In genomic region chr4:155222552-155222840, GRCm38 (mm10) we compare ENCODE assay signal across 8 mouse cellular contexts. TPM values are rescaled to one million over a fixed set of nuclear protein-coding genes. Genes with fewer than 3 reads are reported as not detected.
A peak's percentile ranks its signal among the peaks of the same experiment; 100 is the strongest.
DNase-seq lines count a peak whose midpoint lies in the region; ATAC-seq lines count a peak whose summit lies in the region.

TSS of gene Ski (minus strand) at chr4:155222592.

- intact Hi-C loops in heart, postnatal 25 days (cut with DNase I), result loop anchor here (5.0 kb wide), 1 partner anchor 95 kb away; no protein-coding TSS in a partner anchor

- H3K36me3 ChIP-seq in lung, embryonic 15.5 days, result no peaks in the 10 kb centered on the region
- H3K36me3 ChIP-seq in embryonic facial prominence, embryonic 14.5 days (ENCODE audit: control insufficient read depth, insufficient read depth, low read length), result peaks cover 4% of the 10 kb centered on the region; the same call in 1 of the 2 replicates
- peaks cover 7% of the 10 kb centered on the region for H3K36me3 ChIP-seq in limb, embryonic 13.5 days
- H3K36me3 ChIP-seq in stomach, embryonic 15.5 days, result no peaks in the 10 kb centered on the region

- H3K4me2 ChIP-seq in lung, embryonic 15.5 days, result peak within 1 kb of the TSS; percentile 90
- peak within 1 kb of the TSS; percentile 93 for H3K4me2 ChIP-seq in embryonic facial prominence, embryonic 14.5 days (ENCODE audit: low read depth, low read length)
- peak within 1 kb of the TSS; percentile 96 for H3K4me2 ChIP-seq in limb, embryonic 13.5 days (replicated peaks)
- peak within 1 kb of the TSS; percentile 88 for H3K4me2 ChIP-seq in stomach, embryonic 15.5 days

- WGBS in lung, embryonic 15.5 days, result 0% methylated on average over 1 of the region's 63 CpGs
- no CpG with 5 or more reads among the region's 63 CpGs for whole genome bisulfite sequencing in embryonic facial prominence, embryonic 14.5 days
- 0% methylated on average over 1 of the region's 63 CpGs for WGBS in limb, embryonic 13.5 days
- WGBS in stomach, embryonic 15.5 days, result 0% methylated on average over 7 of the region's 63 CpGs

- no peaks in the 10 kb centered on the region for H3K27me3 ChIP-seq in lung, embryonic 15.5 days
- no peaks in the 10 kb centered on the region for H3K27me3 ChIP-seq in embryonic facial prominence, embryonic 14.5 days (replicated peaks; ENCODE audit: control insufficient read depth, insufficient read depth, low read length)
- H3K27me3 ChIP-seq in limb, embryonic 13.5 days, result no peaks in the 10 kb centered on the region
- H3K27me3 ChIP-seq in stomach, embryonic 15.5 days (replicated peaks), result no peaks in the 10 kb centered on the region

- peak within 1 kb of the TSS; percentile 91 for H3K4me3 ChIP-seq in lung, embryonic 15.5 days
- peak within 1 kb of the TSS; percentile 87 for H3K4me3 ChIP-seq in embryonic facial prominence, embryonic 14.5 days (ENCODE audit: low read depth, low read length)
- peak within 1 kb of the TSS; percentile 98 for H3K4me3 ChIP-seq in limb, embryonic 13.5 days
- peak within 1 kb of the TSS; percentile 79 for H3K4me3 ChIP-seq in stomach, embryonic 15.5 days (replicated peaks)

- H3K4me1 ChIP-seq in lung, embryonic 15.5 days, result peaks cover 39% of the 10 kb centered on the region
- H3K4me1 ChIP-seq in embryonic facial prominence, embryonic 14.5 days (ENCODE audit: control insufficient read depth, insufficient read depth, low read length), result peaks cover 34% of the 10 kb centered on the region
- H3K4me1 ChIP-seq in limb, embryonic 13.5 days, result peaks cover 41% of the 10 kb centered on the region
- H3K4me1 ChIP-seq in stomach, embryonic 15.5 days, result peaks cover 30% of the 10 kb centered on the region

- DNase-seq in lung, adult 18-20 months, result no peak
- DNase-seq in embryonic facial prominence, embryonic 14.5 days (ENCODE audit: low spot score), result no peak
- no peak for DNase-seq in heart, postnatal 25 days (ENCODE audit: low spot score)
- no peak for DNase-seq in ovary, postnatal 14 days (ENCODE audit: low spot score)

- H3K9me3 ChIP-seq in lung, embryonic 15.5 days, result no peaks in the 10 kb centered on the region
- H3K9me3 ChIP-seq in embryonic facial prominence, embryonic 14.5 days (ENCODE audit: control insufficient read depth, low read length), result no peaks in the 10 kb centered on the region
- no peaks in the 10 kb centered on the region for H3K9me3 ChIP-seq in limb, embryonic 13.5 days
- H3K9me3 ChIP-seq in stomach, embryonic 15.5 days, result no peaks in the 10 kb centered on the region

- H3K9ac ChIP-seq in lung, embryonic 15.5 days, result peak within 1 kb of the TSS; percentile 94
- peak within 1 kb of the TSS; percentile 94 for H3K9ac ChIP-seq in embryonic facial prominence, embryonic 14.5 days (ENCODE audit: low read depth, low read length)
- peak within 1 kb of the TSS; percentile 100 for H3K9ac ChIP-seq in limb, embryonic 13.5 days
- H3K9ac ChIP-seq in stomach, embryonic 15.5 days, result peak within 1 kb of the TSS; percentile 90

- ATAC-seq in lung, embryonic 15.5 days (ENCODE audit: borderline replicate concordance, extremely low read depth, low FRiP score, low TSS enrichment), result no peak
- no peak for ATAC-seq in embryonic facial prominence, embryonic 14.5 days (ENCODE audit: low read depth)
- no peak for ATAC-seq in limb, embryonic 13.5 days (ENCODE audit: low FRiP score, low read depth)
- ATAC-seq in stomach, embryonic 15.5 days (ENCODE audit: insufficient read depth, low FRiP score, low read depth), result no peak
- no peak for ATAC-seq in cerebellum, adult (ENCODE audit: insufficient number of reproducible peaks, low FRiP score, low TSS enrichment)

- peak within 1 kb of the TSS; percentile 92 for H3K27ac ChIP-seq in lung, embryonic 15.5 days
- H3K27ac ChIP-seq in embryonic facial prominence, embryonic 14.5 days (replicated peaks; ENCODE audit: low read depth, low read length), result peak within 1 kb of the TSS; percentile 95
- peak within 1 kb of the TSS; percentile 97 for H3K27ac ChIP-seq in limb, embryonic 13.5 days
- H3K27ac ChIP-seq in stomach, embryonic 15.5 days, result peak within 1 kb of the TSS; percentile 95

RNA-seq across cellular contexts. Expression of gene Ski, which starts in this region (rescaled TPM):
- 16.1 and 16.9 TPM in 2 replicates for polyA plus RNA-seq in lung, embryonic 15.5 days (2015; fragmentation: Nextera tagmentation; extraction: Ambion mirVana)
- polyA plus RNA-seq in embryonic facial prominence, embryonic 14.5 days (2014; fragmentation: Nextera tagmentation; extraction: Ambion mirVana), result 34.1 and 34.9 TPM in 2 replicates
- total RNA-seq in heart, postnatal 25 days (2021), result 10 to 100 TPM; 55.0 to 63.9 TPM
- polyA plus RNA-seq in limb, embryonic 13.5 days (2015; fragmentation: Nextera tagmentation; extraction: Ambion mirVana), result 24.4 and 24.8 TPM in 2 replicates
- polyA plus RNA-seq in stomach, embryonic 15.5 days (2015; fragmentation: Nextera tagmentation; extraction: Ambion mirVana), result 16.2 and 16.6 TPM in 2 replicates
